Mouse (Mus musculus): ENCODE data around the gene Ngef. TPM values are rescaled to one million over a fixed set of nuclear protein-coding genes. Genes with fewer than 3 reads are reported as not detected.
A peak's percentile ranks its signal among the peaks of the same experiment; 100 is the strongest.
"Not testable (repeated sequence)": the region's sequence is repeated elsewhere in the genome, so short reads cannot be mapped to it uniquely, and the experiment has no call there.

The Ngef gene
- total RNA-seq, 4 experiments from 2014 or later: 96.0 to 116 (median 105) TPM

DNA sequence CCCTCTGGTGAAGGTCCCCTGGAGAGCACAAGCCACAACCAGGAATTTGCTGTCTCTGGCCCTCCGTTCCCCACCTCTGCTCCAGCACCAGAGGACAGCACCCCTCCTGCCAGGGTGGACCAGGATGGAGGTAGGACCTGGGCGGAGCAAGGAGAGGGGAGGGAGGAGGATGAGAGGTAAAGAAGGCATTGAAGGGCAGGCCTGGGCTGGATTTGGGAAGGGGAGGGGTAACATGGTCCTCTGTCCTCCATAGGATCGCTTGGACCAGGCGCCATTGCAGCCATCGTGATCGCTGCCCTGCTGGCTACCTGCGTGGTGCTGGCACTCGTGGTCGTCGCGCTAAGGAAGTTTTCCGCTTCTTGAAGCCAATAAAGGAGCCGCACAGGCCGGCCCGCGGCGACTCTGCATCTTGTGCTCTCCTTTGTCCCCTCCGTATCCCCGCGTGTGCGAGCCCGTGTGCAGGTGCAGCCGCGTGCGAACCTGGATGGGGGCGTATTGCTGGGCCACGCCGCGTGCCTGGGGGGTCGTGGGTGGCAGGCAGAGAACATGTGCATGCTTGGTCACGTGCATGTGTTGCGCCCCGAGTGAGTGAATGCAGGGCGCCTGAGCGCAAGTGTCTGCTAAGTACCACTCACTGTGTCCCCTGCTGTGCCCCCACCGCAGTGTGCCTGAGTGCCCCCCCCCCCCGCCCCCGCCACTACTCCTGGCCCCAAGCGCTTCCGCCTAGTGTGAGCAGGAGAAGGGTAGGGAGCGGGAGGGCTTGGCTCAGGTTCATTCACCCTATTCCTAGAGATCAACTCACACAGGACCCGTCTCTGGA lies 98.4 kb downstream of the Ngef start:
- peak in 1 of 2 experiments; percentile 56 for DNase-seq (ENCODE audit: low spot score in 2 of 2)

DNA sequence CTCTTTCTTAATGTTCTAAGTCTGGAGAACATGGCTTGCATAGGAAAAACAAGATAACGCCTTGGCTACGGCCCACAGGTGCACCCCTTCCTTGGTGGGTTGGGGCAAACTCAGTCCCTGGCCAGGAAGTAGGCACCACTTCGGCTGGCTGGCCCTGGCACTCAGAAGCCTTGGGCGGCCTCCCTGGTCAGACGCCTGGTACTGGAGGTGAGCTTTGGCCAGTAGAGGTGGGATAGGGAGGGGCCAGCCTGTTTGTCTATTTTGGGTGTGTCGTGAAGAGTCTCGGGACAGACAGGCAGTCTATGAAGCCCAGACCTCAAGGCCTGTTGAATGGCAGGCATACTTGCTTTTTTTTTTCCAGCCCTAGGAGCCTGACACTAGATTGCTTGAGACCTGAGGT lies 101.1 kb downstream of the Ngef start:
- no peak for DNase-seq (ENCODE audit: low spot score in 2 of 2)

DNA sequence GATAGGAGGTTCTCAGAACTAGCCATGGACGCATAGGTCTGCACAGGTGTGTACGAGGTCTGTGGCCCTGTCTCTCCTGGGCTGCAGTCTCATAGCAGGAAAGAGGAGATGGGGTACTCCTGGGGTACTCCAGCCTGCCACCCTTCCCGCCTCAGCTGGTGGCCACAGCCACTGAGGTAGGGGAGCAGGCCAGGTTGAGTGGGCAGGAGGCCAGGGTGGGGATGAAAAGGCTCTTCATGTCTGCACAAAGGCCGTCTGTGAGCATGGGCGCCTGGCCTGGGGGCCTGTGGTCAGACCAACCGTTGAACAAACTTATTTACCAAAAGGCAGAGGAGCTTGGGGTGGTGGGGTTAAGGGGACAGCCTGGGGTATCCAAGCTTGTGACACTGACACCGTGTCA lies 101.8 kb downstream of the Ngef start:
- no peak for DNase-seq (ENCODE audit: low spot score in 2 of 2)

GRCm38 (mm10) chr1:87469971-87470370 lies 103.7 kb downstream of the Ngef start, which contains the start of gene Snorc:
Gene Snorc (plus strand): TSS chr1:87470271.
- not testable (repeated sequence) for DNase-seq (ENCODE audit: low spot score in 2 of 2)

GRCm38 (mm10) chr1:87468321-87468720 lies 105.3 kb downstream of the Ngef start:
- DNase-seq (ENCODE audit: low spot score in 2 of 2): no peak

DNA sequence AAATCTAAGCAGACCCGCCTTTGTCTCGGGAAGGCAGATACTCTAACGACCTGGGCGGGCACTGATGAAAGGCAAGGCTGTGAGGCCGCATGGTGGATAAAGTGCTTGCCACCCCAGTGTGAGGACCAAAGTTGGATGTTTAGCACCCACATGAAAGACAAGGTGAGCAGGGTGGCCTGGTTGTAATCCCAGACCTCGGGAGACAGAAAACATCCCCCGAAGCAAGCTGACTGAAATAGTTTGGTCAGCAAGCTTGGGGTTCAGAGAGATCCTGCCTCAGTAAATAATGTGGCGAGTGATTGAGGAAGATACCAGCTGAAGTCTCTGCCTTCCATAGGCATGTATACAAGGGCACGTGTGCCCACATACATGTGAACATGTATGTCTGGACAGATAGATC lies 106.2 kb downstream of the Ngef start:
- no peak for DNase-seq (ENCODE audit: low spot score in 2 of 2)

- not testable (repeated sequence) for DNase-seq (ENCODE audit: low spot score in 2 of 2)
These were observed 113.8 kb downstream of the Ngef start for GRCm38 (mm10) chr1:87459856-87460255.

GRCm38 (mm10) chr1:87458045-87458444 lies 115.6 kb downstream of the Ngef start:
- DNase-seq (ENCODE audit: low spot score in 2 of 2): no peak

- DNase-seq (ENCODE audit: low spot score in 2 of 2): no peak
These were observed 117.2 kb downstream of the Ngef start for GRCm38 (mm10) chr1:87456425-87456824.

- no peak for DNase-seq (ENCODE audit: low spot score in 2 of 2)
These were observed 124.2 kb downstream of the Ngef start for GRCm38 (mm10) chr1:87449432-87449831.

GRCm38 (mm10) chr1:87447183-87448104 lies 126.2 kb downstream of the Ngef start:
- DNase-seq (ENCODE audit: low spot score in 2 of 2): peak in 1 of 2 experiments; percentile 69

- DNase-seq (ENCODE audit: low spot score in 2 of 2): no peak
These were observed 137.1 kb downstream of the Ngef start for GRCm38 (mm10) chr1:87436583-87436982.

GRCm38 (mm10) chr1:87435125-87435524 lies 138.5 kb downstream of the Ngef start:
- no peak for DNase-seq (ENCODE audit: low spot score in 2 of 2)

Other genes starting within 250 kb of the Ngef start
- gene Gigyf2, start 246.9 kb downstream of the Ngef start, total RNA-seq (2022): 100 to 1,000 TPM; 130 to 170 (median 151) TPM
- gene Kcnj13, start 179.1 kb downstream of the Ngef start, total RNA-seq (2022): 1 to 10 TPM; 2.1 to 4.6 (median 2.7) TPM
- not detected for gene Snorc, start 103.6 kb downstream of the Ngef start, total RNA-seq (2022)
- gene Neu2, start 64.0 kb downstream of the Ngef start, total RNA-seq (2022): 1 to 10 TPM in 1 of 4 experiments, under 1 TPM in 2, not detected in 1; 0.85 to 1.7 (median 0.93) TPM
- gene Inpp5d, start 46.4 kb upstream of the Ngef start, total RNA-seq (2022): 10 to 100 TPM; 12.3 to 64.3 (median 33.4) TPM
- 10 to 100 TPM; 62.3 to 87.6 (median 69.5) TPM for gene Atg16l1, start 182.0 kb upstream of the Ngef start, total RNA-seq (2022)
- gene Sag, start 229.8 kb upstream of the Ngef start, total RNA-seq (2022): 1 to 10 TPM; 1.9 to 4.0 (median 2.6) TPM

All from layer of hippocampus, adult 8-10 months (tissue).